Mouse (Mus musculus) c-Kit-positive CD71-positive TER-119-positive erythroid progenitor cells, embryonic 14.5 days (primary cell): ENCODE data around the gene Acox2.
A peak's percentile ranks its signal among the peaks of the same experiment; 100 is the strongest.

Experiments used
- DNase-seq: peaks from one replicate; pipeline ENCODE4 v3.0.0-alpha.2; 2013; ENCODE audit warnings: low spot score

Gene Acox2

GRCm38 (mm10) chr14:8249206-8249605 lies 9.9 kb downstream of the Acox2 start:
- DNase-seq = no peak

- no peak for DNase-seq
Measured at GRCm38 (mm10) chr14:8246878-8247277, 12.3 kb downstream of the Acox2 start.

- DNase-seq = no peak
Measured at GRCm38 (mm10) chr14:8244211-8244611, 14.9 kb downstream of the Acox2 start.

GRCm38 (mm10) chr14:8243136-8243888 lies 15.8 kb downstream of the Acox2 start:
- no peak for DNase-seq

GRCm38 (mm10) chr14:8242388-8242920 lies 16.7 kb downstream of the Acox2 start:
- no peak for DNase-seq

GRCm38 (mm10) chr14:8241816-8242215 lies 17.3 kb downstream of the Acox2 start:
- no peak for DNase-seq

GRCm38 (mm10) chr14:8233252-8233651 lies 25.9 kb downstream of the Acox2 start:
- DNase-seq = peak; percentile 45

GRCm38 (mm10) chr14:8232155-8232910 lies 26.8 kb downstream of the Acox2 start:
- DNase-seq = no peak

- peak; percentile 26 for DNase-seq
Measured at GRCm38 (mm10) chr14:8229367-8230019, 29.7 kb downstream of the Acox2 start.

GRCm38 (mm10) chr14:8224805-8225204 lies 34.3 kb downstream of the Acox2 start:
- no peak for DNase-seq

- peak; percentile 42 for DNase-seq
Measured at GRCm38 (mm10) chr14:8223506-8224293, 35.5 kb downstream of the Acox2 start.

GRCm38 (mm10) chr14:8222561-8222960 lies 36.6 kb downstream of the Acox2 start:
- DNase-seq = no peak

GRCm38 (mm10) chr14:8220912-8221311 lies 38.2 kb downstream of the Acox2 start:
- peak; percentile 21 for DNase-seq

- DNase-seq = peak; percentile 42
Measured at GRCm38 (mm10) chr14:8220306-8220705, 38.8 kb downstream of the Acox2 start.

GRCm38 (mm10) chr14:8219876-8220275 lies 39.3 kb downstream of the Acox2 start:
- no peak for DNase-seq

GRCm38 (mm10) chr14:8218730-8219380 lies 40.3 kb downstream of the Acox2 start:
- DNase-seq = no peak

GRCm38 (mm10) chr14:8218238-8218637 lies 40.9 kb downstream of the Acox2 start:
- DNase-seq = no peak

GRCm38 (mm10) chr14:8216100-8216499 lies 43.1 kb downstream of the Acox2 start:
- no peak for DNase-seq

GRCm38 (mm10) chr14:8215208-8215778 lies 43.9 kb downstream of the Acox2 start:
- peak; percentile 25 for DNase-seq

- peak; percentile 47 for DNase-seq
Measured at GRCm38 (mm10) chr14:8214299-8215207, 44.6 kb downstream of the Acox2 start.
